Mouse (Mus musculus): Measurements from ENCODE around the gene Khdc4.

Gene Khdc4

GRCm38 (mm10) chr3:88719098-88719497, 33.5 kb downstream of the Khdc4 start:
- DNase-seq (ENCODE audit: low read depth, low spot score): no peak

DNA sequence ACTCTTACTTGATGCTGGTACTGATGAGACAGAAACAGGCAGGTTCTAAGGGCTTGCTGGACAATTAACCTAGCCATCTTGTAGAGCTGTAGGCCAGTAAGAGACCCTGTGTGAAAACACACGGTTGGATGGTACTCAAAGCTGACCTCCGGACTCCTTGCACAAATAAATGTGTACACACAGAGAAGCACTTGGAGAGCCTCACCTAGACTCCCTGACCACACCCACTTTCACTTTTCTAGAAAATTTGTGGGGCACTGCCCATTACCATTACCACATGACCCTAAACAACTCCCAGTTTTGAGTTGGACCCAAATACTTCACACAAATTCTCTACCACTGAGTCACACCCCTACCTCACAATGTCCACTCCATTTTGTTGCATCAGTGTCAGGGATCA, 51.0 kb downstream of the Khdc4 start:
- no peak for DNase-seq (ENCODE audit: low read depth, low spot score)

- peak; percentile 74 for DNase-seq (ENCODE audit: low read depth, low spot score)
Observed at GRCm38 (mm10) chr3:88738641-88739040, 53.0 kb downstream of the Khdc4 start.

GRCm38 (mm10) chr3:88740147-88740546, 54.5 kb downstream of the Khdc4 start:
- peak; percentile 42 for DNase-seq (ENCODE audit: low read depth, low spot score)

DNA sequence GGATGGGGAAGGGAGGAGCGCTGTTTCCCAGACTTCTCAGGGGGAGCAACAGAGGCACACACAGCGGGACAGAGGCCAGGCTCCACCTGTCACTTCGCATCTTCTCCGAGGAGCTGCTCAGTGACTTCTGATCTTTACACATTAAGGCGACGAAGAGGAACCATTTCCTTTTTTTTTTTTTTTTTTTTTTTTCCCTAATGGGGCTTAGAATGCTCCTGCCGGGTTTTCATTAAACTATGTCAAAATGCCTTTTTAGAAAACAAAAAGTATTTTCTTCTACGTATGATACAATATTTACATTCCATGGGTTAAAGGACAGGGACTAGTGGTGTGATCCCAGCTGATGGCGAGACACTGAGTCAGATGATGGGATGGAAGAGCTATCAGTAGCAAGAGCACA, 59.9 kb downstream of the Khdc4 start:
- DNase-seq (ENCODE audit: low read depth, low spot score): peak; percentile 27

- DNase-seq (ENCODE audit: low read depth, low spot score): no peak
Observed at GRCm38 (mm10) chr3:88746139-88746870, 60.7 kb downstream of the Khdc4 start.

GRCm38 (mm10) chr3:88746871-88747231, 61.2 kb downstream of the Khdc4 start:
- DNase-seq (ENCODE audit: low read depth, low spot score): no peak

DNA sequence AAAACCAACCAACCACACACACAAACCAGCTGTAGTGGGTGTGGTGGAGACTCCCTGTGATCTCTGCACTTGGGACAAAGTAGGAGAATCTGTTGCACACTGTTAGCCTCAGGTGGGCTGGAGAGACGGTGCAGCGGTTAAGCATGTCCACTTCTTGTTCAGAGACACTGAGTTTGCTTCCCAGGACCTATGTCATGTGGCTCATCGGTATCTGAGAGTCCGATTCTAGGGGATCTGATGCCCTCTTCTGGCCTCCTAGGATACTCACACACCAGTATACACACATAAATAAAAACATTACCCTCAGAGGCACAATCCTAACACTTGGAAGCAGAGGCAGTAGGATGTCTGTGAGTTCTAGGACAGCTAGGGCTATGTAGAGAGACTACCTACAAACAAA, 68.7 kb downstream of the Khdc4 start:
- peak; percentile 68 for DNase-seq (ENCODE audit: low read depth, low spot score)

DNA sequence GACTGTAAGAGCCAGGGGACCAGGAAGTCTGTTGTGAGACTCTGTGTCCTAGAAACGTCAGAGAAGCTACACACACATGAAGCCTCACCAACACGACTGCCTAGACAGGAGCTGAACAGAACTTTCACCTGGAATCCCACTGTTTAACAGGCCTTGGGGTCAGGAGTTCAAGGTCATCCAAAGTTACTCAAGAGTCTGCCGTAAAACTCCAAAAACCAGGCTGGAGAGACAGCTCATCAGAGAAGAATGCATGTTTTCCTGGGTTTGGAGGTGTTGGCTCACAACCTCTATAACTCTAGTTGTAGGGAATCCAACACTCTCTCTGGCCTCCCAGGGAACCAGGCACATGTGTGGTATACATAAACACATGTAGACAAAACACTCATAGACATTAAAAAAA, 69.9 kb downstream of the Khdc4 start:
- no peak for DNase-seq (ENCODE audit: low read depth, low spot score)

DNA sequence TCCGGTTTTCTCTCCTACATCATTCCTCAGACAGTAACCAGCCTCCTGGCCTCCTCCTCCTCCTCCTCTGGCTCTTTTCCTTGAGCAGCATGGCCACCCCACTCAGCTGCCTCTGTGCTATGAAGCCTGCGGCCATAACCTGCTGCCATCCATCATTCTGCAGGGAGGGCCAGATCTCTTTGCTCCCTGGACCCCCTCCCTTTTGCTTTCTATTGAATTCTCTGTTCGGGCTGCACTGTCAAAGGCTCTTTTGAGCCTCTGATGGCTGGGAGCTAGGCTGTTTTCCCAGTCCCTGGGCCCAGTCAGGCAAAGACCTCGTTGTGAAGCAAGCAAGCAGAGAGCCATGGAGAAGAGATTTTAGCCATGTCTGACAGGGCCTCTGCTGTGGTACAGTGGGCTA, 70.7 kb downstream of the Khdc4 start:
- no peak for DNase-seq (ENCODE audit: low read depth, low spot score)

DNA sequence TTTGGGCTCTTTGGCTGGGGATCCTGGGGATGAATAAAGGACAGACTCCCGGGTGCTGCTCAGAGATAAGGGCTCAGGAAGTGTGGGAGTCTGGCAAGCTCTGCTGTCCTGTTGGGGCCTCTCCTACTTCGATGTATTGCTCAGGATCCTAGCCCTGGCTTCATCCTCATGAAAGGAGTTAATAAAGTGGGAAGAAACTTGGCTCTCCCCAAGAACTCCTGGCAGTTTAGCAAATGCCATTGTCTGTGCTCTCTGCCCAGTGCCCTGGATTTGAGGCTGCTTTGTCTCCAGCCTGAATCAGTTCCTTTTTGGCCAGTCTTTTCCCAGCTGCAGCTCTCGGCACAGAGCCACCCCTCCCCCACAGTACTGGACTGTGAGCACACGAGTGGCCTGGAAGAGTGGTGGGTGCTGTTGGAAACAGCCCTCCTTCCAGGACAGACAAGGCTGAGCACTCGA, 72.5 kb downstream of the Khdc4 start:
- no peak for DNase-seq (ENCODE audit: low read depth, low spot score)

DNA sequence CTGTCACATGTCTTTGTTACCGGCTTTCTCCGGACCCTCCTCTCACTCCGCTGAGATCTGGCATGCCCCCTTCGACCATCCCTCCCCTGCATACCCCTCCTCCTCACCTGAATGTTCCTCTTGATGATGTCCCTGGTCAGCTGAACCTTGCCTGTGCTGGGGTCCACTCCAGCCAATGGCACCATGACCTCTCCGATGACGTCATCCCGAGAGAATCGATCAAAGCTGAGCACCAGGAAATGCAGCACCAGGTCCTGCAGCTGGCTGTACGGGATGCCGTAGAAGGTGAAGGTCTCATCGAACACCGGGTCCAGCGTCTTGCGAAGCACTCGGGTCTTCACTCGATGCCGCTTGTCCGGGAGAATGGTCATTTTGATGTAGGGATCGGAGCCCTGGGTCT, 76.0 kb downstream of the Khdc4 start:
- DNase-seq (ENCODE audit: low read depth, low spot score): no peak

GRCm38 (mm10) chr3:88762401-88762831, 76.8 kb downstream of the Khdc4 start:
- no peak for DNase-seq (ENCODE audit: low read depth, low spot score)

All from A20 (cell line).